Mouse (Mus musculus): ENCODE measurements around the gene Bpifb4. TPM values are rescaled to one million over a fixed set of nuclear protein-coding genes. Genes with fewer than 3 reads are reported as not detected.

The Bpifb4 gene
- polyA plus RNA-seq, 1 experiment from 2014 or later: 0.16 TPM

- Histone ChIP-seq H3K36me3 (replicated peaks) (no peaks in the 10 kb centered on the region), H3K27me3 (replicated peaks; ENCODE audit: low read depth, poor library complexity, severe bottlenecking) (no peaks in the 10 kb centered on the region), H3K4me3 (no peak overlapping the region), H3K4me1 (no peaks in the 10 kb centered on the region), H3K9me3 (no peaks in the 10 kb centered on the region), H3K27ac (replicated peaks) (no peak overlapping the region)
- DNase-seq (ENCODE audit: low spot score): no peak
- WGBS: 87% methylated on average over 8 of the region's 8 CpGs
These were observed 6.6 kb downstream of the Bpifb4 start for GRCm38 (mm10) chr2:153944567-153944966.

GRCm38 (mm10) chr2:153952897-153953296 is 14.9 kb downstream of the Bpifb4 start:
- DNase-seq (ENCODE audit: low spot score): peak; percentile 68
- Histone ChIP-seq H3K4me3 (no peak overlapping the region), H3K27ac (replicated peaks) (no peak overlapping the region), H3K9me3 (no peaks in the 10 kb centered on the region), H3K36me3 (replicated peaks) (no peaks in the 10 kb centered on the region), H3K4me1 (peaks cover 5% of the 10 kb centered on the region), H3K27me3 (replicated peaks; ENCODE audit: low read depth, poor library complexity, severe bottlenecking) (no peaks in the 10 kb centered on the region)
- WGBS: 31% methylated on average over 6 of the region's 6 CpGs

GRCm38 (mm10) chr2:153953836-153954235 is 15.8 kb downstream of the Bpifb4 start:
- Histone ChIP-seq H3K27me3 (replicated peaks; ENCODE audit: low read depth, poor library complexity, severe bottlenecking) (no peaks in the 10 kb centered on the region), H3K4me3 (peak overlapping the region; percentile 29), H3K27ac (replicated peaks) (no peak overlapping the region), H3K4me1 (peaks cover 5% of the 10 kb centered on the region), H3K9me3 (no peaks in the 10 kb centered on the region), H3K36me3 (replicated peaks) (no peaks in the 10 kb centered on the region)
- DNase-seq (ENCODE audit: low spot score): peak; percentile 77
- 6% methylated on average over 6 of the region's 6 CpGs for WGBS

DNA sequence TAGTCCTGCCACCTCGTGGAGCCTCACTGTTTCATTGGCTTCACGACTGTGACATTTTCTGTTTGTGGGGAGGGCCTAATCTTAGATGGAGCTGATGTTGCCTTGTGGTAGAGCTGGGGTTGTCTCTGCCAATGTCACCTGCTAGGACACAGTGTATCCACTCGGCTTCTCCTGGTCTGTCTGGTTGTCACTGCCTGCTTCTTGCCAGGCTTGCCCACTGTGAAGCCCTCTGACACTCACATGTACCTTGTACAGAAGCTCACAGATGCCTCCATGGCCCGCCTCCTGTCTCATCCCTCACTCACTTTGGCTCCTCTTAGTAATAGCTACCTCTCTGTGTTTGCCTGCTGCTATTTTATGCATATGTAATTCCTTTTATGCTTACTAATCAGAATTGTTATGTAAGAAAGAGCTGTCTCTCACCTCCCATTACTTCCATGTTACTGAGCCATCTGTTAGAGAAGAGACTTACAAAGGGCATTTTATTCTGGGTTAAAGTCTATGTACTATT is 24.9 kb downstream of the Bpifb4 start:
- Histone ChIP-seq H3K4me1 (no peaks in the 10 kb centered on the region), H3K36me3 (replicated peaks) (no peaks in the 10 kb centered on the region), H3K27ac (replicated peaks) (no peak overlapping the region), H3K4me3 (no peak overlapping the region), H3K27me3 (replicated peaks; ENCODE audit: low read depth, poor library complexity, severe bottlenecking) (no peaks in the 10 kb centered on the region), H3K9me3 (no peaks in the 10 kb centered on the region)
- WGBS: 77% methylated on average over 4 of the region's 4 CpGs
- no peak for DNase-seq (ENCODE audit: low spot score)

DNA sequence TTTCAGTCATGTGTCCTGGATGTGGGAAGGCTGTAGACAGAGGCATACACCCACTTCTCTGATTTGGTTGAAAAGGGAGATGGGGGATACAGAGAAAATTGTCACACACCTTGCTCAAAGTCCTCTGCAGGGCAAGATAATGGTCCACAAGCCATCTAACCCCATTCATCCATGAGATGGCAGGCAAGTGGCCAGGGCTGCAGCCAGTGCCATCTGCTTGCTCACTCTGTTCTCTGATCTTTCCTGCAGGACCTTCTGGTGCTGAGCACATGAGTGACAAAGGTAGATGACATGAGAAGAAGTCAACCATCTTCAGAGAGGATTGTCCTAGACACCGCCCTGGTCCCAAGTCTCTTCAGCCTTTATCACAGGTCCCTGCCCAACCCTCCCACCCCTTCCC is 25.3 kb downstream of the Bpifb4 start:
- H3K4me1 ChIP-seq: no peaks in the 10 kb centered on the region
- 93% methylated on average over 1 of the region's 1 CpGs for WGBS
- H3K4me3 ChIP-seq: no peak overlapping the region
- H3K9me3 ChIP-seq: no peaks in the 10 kb centered on the region
- H3K27ac ChIP-seq (replicated peaks): no peak overlapping the region
- no peaks in the 10 kb centered on the region for H3K36me3 ChIP-seq (replicated peaks)
- no peaks in the 10 kb centered on the region for H3K27me3 ChIP-seq (replicated peaks; ENCODE audit: low read depth, poor library complexity, severe bottlenecking)
- no peak for DNase-seq (ENCODE audit: low spot score)

- Histone ChIP-seq H3K9me3 (no peaks in the 10 kb centered on the region), H3K27ac (replicated peaks) (no peak overlapping the region), H3K4me1 (no peaks in the 10 kb centered on the region), H3K36me3 (replicated peaks) (no peaks in the 10 kb centered on the region), H3K4me3 (no peak overlapping the region), H3K27me3 (replicated peaks; ENCODE audit: low read depth, poor library complexity, severe bottlenecking) (no peaks in the 10 kb centered on the region)
- DNase-seq (ENCODE audit: low spot score): peak; percentile 17
- 63% methylated on average over 5 of the region's 5 CpGs for WGBS
These were observed 32.2 kb downstream of the Bpifb4 start for GRCm38 (mm10) chr2:153970221-153970620.

GRCm38 (mm10) chr2:153974582-153974981 is 36.6 kb downstream of the Bpifb4 start, which contains the start of gene Bpifa6:
TSS of gene Bpifa6 (plus strand) at chr2:153974945.
- Histone ChIP-seq H3K4me1 (no peaks in the 10 kb centered on the region), H3K4me3 (no peak within 1 kb of the TSS), H3K36me3 (replicated peaks) (no peaks in the 10 kb centered on the region), H3K9me3 (no peaks in the 10 kb centered on the region), H3K27ac (replicated peaks) (no peak within 1 kb of the TSS), H3K27me3 (replicated peaks; ENCODE audit: low read depth, poor library complexity, severe bottlenecking) (no peaks in the 10 kb centered on the region)
- no peak for DNase-seq (ENCODE audit: low spot score)
- 63% methylated on average over 5 of the region's 5 CpGs for WGBS

DNA sequence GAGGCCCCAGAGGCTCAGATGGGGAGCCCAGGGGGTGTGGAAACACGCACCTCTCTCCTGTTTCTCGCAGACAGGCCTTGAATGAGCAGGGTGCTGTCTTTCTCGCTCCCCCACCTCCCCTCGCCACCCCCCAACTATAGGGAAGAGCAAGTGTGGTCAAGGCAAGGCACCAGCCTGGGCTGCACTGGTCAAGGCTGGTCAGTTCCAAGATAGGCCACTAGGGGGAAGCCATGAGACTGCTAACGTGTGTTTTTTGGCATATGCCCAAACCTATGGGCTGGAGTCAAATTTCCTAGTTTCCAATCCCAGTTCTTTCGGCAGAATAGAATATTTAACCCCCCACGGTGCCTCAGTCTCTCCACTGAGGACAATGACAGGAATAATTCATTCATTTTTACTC is 57.8 kb downstream of the Bpifb4 start:
- Histone ChIP-seq H3K9me3 (no peaks in the 10 kb centered on the region), H3K27ac (replicated peaks) (no peak overlapping the region), H3K27me3 (replicated peaks; ENCODE audit: low read depth, poor library complexity, severe bottlenecking) (no peaks in the 10 kb centered on the region), H3K36me3 (replicated peaks) (no peaks in the 10 kb centered on the region), H3K4me1 (no peaks in the 10 kb centered on the region), H3K4me3 (no peak overlapping the region)
- 5% methylated on average over 7 of the region's 7 CpGs for WGBS
- DNase-seq (ENCODE audit: low spot score): peak; percentile 79

DNA sequence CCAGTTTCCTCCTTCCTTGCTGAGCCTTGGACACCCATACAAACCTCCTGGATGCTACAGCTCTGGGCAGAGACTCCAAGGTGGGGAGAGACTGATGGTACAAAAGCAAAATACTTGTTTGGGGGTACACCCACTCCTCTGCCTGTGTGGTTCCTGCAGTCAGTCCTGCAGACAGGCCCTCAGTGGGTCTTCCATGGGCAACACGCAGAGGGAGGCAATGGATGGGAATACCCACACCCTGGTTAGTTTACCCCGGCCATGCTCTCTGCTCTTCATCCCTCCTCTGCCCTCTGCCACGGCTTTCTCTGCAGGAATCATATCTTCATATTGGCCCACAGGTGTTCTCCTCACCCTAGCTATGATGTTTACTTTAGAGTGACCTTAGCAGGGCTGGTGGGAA is 62.5 kb downstream of the Bpifb4 start:
- Histone ChIP-seq H3K27ac (replicated peaks) (no peak overlapping the region), H3K27me3 (replicated peaks; ENCODE audit: low read depth, poor library complexity, severe bottlenecking) (no peaks in the 10 kb centered on the region), H3K4me3 (no peak overlapping the region), H3K36me3 (replicated peaks) (no peaks in the 10 kb centered on the region), H3K4me1 (no peaks in the 10 kb centered on the region), H3K9me3 (no peaks in the 10 kb centered on the region)
- 85% methylated on average over 3 of the region's 3 CpGs for WGBS
- no peak for DNase-seq (ENCODE audit: low spot score)

GRCm38 (mm10) chr2:154001056-154001455 is 63.0 kb downstream of the Bpifb4 start:
- Histone ChIP-seq H3K4me1 (no peaks in the 10 kb centered on the region), H3K27me3 (replicated peaks; ENCODE audit: low read depth, poor library complexity, severe bottlenecking) (no peaks in the 10 kb centered on the region), H3K36me3 (replicated peaks) (no peaks in the 10 kb centered on the region), H3K27ac (replicated peaks) (no peak overlapping the region), H3K4me3 (no peak overlapping the region), H3K9me3 (no peaks in the 10 kb centered on the region)
- no peak for DNase-seq (ENCODE audit: low spot score)

DNA sequence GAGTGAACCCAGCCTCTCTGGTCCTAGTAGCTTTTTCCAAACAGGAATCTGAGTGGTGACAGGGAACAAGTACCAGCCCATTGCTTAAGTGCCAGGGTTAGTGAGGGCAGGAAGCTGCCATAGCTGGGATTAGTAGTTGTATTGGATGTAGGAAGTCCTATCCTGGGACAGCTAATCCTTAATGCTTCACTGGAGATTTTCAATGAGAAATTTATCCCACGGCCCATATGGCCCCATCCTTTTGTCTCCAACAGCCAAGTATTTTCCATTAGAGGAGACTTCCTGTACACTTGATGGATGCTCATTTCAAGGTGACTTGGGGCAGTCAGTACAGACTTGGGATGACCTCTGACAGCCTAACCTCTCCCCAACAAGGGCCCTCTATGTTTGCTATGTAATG is 66.4 kb downstream of the Bpifb4 start:
- no peaks in the 10 kb centered on the region for H3K36me3 ChIP-seq (replicated peaks)
- DNase-seq (ENCODE audit: low spot score): no peak
- no peak overlapping the region for H3K27ac ChIP-seq (replicated peaks)
- H3K27me3 ChIP-seq (replicated peaks; ENCODE audit: low read depth, poor library complexity, severe bottlenecking): no peaks in the 10 kb centered on the region
- H3K9me3 ChIP-seq: no peaks in the 10 kb centered on the region
- no peak overlapping the region for H3K4me3 ChIP-seq
- H3K4me1 ChIP-seq: no peaks in the 10 kb centered on the region
- 73% methylated on average over 1 of the region's 1 CpGs for WGBS

DNA sequence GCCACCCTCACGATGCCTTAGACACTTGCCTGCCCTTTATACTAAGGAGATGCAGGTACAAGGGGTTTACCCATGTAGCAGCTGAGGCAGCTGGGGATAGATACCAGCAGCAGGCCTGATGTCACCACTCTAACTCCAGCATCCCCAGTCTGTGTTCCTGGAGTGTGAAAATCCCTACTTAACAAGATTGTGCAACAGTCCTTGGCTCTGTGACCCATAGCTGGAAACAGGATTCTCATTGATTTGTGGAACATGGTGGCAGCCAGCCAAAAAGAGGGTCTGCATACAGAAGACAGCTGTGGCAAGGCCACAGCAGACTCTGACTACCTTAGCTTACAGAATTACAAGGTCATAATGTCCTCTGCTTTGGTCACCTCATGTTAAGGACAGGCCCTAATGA is 67.1 kb downstream of the Bpifb4 start:
- Histone ChIP-seq H3K4me3 (no peak overlapping the region), H3K9me3 (no peaks in the 10 kb centered on the region), H3K27me3 (replicated peaks; ENCODE audit: low read depth, poor library complexity, severe bottlenecking) (no peaks in the 10 kb centered on the region), H3K36me3 (replicated peaks) (no peaks in the 10 kb centered on the region), H3K4me1 (no peaks in the 10 kb centered on the region), H3K27ac (replicated peaks) (no peak overlapping the region)
- 91% methylated on average over 1 of the region's 1 CpGs for WGBS
- no peak for DNase-seq (ENCODE audit: low spot score)

GRCm38 (mm10) chr2:154005734-154006133 is 67.7 kb downstream of the Bpifb4 start:
- 88% methylated on average over 4 of the region's 4 CpGs for WGBS
- H3K27ac ChIP-seq (replicated peaks): no peak overlapping the region

DNA sequence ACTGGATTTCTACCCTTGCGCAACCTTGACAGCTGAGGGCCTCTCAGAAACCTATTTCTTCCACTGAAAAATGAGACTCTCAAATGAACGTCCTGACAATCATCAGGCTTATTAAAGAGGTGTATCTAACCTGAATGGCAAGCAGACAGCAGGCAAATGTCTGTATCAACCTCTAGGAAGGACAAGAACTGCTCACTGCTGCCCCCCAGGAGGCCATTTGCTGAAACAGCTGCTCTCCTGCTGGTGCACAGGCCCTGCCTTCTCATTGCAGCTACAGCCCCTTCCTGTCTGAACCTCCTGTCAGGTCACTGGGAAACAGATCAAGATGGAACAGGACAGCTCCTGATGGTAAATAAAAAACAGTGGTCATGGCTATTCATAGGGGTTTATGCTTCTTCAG is 68.3 kb downstream of the Bpifb4 start:
- no peaks in the 10 kb centered on the region for H3K9me3 ChIP-seq
- no peak overlapping the region for H3K27ac ChIP-seq (replicated peaks)
- H3K4me3 ChIP-seq: no peak overlapping the region
- no peaks in the 10 kb centered on the region for H3K36me3 ChIP-seq (replicated peaks)
- H3K27me3 ChIP-seq (replicated peaks; ENCODE audit: low read depth, poor library complexity, severe bottlenecking): no peaks in the 10 kb centered on the region
- H3K4me1 ChIP-seq: no peaks in the 10 kb centered on the region
- no peak for DNase-seq (ENCODE audit: low spot score)
- 79% methylated on average over 2 of the region's 2 CpGs for WGBS

More at GRCm38 (mm10) chr2:154005734-154006133, 67.7 kb downstream of the Bpifb4 start:
- DNase-seq (ENCODE audit: low spot score): no peak
- no peaks in the 10 kb centered on the region for H3K4me1 ChIP-seq
- H3K36me3 ChIP-seq (replicated peaks): no peaks in the 10 kb centered on the region
- H3K27me3 ChIP-seq (replicated peaks; ENCODE audit: low read depth, poor library complexity, severe bottlenecking): no peaks in the 10 kb centered on the region
- no peaks in the 10 kb centered on the region for H3K9me3 ChIP-seq
- no peak overlapping the region for H3K4me3 ChIP-seq

All from embryonic facial prominence, embryonic 10.5 days (tissue).